Mouse (Mus musculus): ENCODE results near the gene Pdss1.

GRCm38 (mm10) chr2:22876614-22877013, 18.7 kb upstream of the Pdss1 start:
- no peak for TF ChIP-seq EP300 (IDR thresholded peaks at IDR 0.05)
- no peak for TF ChIP-seq CTCF (IDR thresholded peaks at IDR 0.05)
